Mouse (Mus musculus): ENCODE results near the gene Grem1. TPM values are rescaled to one million over a fixed set of nuclear protein-coding genes. Genes with fewer than 3 reads are reported as not detected.

Grem1 gene
- total RNA-seq, 2 experiments from 2014 or later, result 0.20 TPM

DNA sequence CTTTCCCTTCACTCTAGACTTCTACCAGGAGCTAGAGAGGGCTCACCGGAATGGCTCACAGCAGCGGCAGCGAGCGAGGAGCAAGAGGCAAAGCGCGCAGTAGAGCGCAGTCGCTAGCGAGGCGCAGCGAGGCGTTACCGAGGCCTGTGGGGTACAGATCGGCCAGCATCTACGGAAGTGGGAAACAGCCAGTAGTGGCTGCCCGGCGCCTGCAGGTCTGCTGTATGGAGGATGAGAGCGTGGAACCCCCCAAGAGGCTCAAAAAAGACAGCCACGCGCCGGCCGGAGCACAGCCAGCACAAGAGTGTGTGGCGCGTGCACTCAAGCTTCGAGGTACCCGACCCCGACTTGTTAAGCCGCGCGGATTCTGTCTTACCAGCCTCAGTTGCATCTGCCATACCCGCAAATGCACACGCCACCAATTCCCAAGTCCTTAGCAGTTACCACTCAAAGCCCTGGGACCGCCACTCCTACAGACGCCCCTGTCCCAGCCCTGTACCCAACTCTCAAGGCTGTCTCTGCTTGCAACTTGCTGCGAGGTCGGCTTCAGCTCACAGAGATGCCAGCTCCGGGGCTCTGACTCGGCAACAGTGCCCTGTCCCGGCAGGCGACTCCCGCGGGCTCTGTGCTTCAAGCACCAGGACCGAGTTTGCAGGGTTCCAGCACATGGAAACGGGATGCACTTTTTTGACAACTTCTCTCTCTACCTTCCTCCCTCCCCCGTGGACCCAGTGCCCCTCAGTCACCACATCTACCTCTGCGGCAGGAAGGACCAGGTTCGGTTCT lies 728 bp downstream of the Grem1 start:
- DNase-seq, result no peak

DNA sequence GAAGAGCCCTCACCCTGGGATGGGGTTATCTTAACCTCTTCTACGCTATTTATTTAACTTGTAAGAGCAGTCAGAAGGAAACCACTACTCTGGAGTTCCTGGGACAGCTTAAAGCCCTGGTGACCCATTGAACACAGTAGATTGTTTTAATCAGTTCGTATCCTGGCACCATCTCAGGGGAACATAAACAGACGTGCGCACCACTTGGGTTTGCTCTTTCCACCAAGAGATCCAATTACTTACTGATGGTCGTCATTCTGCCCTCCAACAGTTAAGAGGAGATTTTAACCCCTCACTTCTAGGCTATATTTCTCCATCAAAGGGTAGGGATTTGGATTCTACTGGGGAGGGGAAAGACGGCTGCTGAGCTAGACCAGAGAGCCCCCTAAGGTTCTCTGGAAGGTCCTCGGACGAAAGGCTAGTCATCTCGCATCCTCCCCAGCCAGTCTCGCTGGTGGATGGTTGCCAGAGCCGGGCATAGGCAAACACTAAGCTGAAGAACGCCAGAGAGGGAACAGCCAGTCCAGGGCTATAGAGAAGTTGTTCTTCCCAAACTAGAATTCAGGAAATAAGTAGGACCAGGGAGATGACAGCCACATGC lies 1.4 kb downstream of the Grem1 start:
- DNase-seq, result no peak

DNA sequence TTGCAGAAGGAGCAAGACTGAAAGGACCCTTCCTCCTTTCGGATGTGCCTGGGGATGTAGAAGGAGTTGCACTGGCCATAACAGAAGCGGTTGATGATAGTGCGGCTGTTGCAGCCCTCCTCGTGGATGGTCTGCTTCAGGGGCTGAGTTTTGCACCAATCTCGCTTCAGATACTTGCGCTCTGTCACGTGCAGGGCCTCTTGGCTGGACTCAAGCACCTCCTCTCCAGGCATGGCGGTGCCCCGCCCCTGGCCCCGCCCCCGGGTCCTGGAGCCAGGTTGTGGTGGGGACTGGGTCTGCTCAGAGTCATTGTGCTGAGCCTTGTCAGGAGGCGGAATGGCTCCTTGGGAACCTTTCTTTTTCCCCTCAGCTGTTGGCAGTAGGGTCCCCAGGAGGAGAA lies 8.7 kb downstream of the Grem1 start:
- no peak for DNase-seq

DNA sequence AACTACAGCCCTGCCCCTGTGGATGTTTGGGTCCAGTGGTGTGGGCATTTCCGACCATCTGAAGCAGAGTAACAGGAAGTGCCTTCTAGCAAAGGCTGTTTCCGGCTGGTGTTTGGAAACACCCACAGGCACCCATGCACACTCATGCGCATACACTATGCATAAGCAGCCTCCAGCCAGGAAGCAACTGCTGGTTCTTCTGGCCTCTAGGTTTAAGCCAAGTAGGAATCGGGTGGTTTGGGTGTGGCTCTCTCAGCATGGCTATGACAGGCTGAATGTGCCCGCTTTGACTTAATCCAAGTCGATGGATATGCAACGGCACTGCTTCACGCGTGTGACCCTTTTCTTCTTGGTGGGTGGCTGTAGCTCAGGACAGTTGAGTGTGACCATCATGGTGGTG lies 9.1 kb downstream of the Grem1 start:
- no peak for DNase-seq

DNA sequence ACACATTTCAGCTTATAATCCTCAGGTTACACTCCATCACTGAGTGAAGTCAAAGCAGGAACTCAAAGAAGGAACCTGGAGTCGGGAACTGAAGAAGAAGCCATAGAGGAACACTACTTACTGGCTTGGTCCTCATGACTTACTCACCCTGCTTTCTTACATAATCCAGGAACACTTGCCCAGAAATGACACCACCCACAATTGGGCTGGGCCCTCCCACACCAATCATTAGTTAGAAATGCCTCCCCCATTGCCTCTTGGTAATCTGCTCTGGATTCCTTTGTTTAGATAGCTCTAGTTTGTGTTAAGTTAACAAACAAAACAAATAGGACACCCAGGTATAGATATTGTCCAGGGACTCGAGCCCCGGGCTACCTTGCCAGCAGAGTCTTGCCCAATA lies 29.9 kb downstream of the Grem1 start:
- DNase-seq, result no peak

DNA sequence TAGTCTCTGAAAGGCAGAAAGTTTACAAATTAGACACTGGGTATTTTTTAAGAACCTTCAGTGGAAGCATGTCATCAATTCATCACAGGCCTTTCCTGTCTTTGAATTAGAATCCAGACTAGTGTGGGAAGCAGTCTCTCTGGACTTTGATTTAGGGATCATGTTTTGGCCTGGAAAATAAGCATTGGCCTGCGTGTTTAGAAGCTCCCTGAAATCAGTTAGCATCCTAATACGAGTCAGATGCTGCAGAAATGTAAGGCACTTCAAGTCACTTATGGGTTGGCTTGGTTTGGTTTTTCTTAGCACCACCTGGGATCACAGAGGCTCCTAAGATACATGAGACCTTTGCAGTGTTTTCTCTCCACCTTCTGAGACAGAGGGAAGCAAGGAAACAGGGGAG lies 43.6 kb downstream of the Grem1 start:
- no peak for DNase-seq

DNA sequence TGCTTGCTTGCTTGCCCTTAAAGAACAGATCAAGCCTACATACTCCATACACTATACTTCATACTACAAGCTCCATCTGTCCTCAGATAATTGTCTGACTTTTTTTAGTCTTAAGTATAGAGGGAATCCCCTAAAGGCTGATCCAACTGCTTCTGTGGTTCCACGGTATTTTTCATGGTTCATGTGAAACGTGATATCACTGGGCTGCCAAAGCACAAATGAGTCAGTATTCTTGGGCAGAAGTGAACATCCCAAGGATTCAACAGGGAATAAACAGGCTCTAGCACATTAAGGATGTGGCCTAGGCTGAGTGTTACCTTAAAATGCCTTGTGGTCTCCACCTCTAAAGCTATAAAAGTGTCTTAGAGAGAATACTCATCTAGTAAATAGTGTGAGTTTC lies 45.0 kb downstream of the Grem1 start:
- no peak for DNase-seq

DNA sequence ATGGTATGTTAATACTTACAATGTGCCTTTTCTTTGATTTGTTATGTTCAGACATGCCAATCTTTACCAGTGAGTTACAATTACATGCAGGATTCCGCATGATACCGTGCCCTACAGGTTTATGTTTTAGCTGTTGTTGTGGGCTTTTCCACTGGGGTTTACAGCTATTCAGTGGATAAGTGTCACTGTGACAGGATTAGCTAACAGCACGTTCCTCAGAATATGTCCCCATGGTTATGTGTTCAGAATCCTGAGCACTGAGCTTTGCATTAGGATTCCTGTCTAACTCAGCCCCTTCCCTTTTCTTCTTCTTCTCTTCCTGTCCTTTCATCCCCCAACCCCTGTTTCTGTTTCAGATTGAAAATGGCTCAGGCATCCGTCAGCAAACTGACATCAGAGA lies 50.9 kb downstream of the Grem1 start:
- no peak for DNase-seq

DNA sequence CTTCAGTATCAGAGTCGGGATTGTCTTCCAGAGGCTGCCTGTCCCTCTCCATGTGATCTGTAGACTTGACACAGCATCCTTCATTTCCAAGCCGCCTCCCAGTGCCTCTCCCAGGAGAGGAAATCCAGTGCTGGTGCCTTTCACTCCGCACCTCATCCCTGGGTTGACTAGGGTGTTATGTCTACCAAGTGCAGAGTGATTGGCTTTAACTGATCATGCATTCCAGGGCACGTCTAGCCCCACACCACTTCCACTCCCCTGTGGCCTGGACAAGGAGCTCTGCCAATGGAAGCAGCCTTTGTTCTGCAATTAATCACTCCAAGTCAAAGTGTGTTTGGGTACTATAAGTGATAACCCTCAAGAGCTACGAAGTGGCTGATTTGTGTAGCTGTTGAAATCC lies 56.9 kb downstream of the Grem1 start:
- no peak for DNase-seq

DNA sequence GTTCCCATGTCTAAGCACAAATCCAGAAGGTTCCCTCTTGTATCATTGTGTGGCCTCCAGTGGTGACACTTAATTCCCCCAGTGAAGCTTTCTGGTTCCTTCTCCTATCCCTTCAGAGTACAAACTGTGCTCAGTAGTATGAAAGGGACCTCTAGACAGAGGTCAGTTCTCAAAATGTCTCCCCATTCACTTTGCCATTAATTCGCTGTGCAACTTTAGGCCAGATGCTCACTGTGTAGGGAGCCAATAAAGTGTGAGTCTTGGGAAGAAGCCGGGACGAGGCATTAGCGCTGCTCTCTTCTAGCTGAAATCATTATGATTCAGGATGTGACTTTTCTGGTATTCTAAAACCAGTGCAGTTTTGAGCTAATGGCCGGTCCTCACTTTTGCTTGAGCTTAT lies 61.8 kb downstream of the Grem1 start:
- no peak for DNase-seq

DNA sequence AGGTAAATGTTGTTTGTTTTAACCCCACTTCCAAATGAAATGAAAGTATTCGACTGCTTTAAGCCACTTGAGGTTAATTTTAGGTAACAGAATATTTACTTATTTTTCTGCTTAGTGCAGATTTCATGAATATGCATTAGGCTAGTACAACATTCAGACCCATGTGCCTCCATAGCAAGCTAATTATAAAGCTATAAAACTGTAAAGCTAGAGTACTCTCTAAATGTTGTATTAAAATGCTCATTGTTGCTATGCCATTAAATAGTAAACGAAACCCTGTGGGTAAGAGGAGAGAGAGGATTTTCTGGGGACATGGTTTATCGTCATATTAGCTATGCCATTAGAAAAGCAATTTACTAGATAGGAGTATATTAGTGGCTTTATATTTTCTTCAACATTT lies 62.2 kb downstream of the Grem1 start:
- no peak for DNase-seq

Other genes with a start within 250 kb of the Grem1 start
- gene Scg5, start 70.5 kb upstream of the Grem1 start, total RNA-seq (2021), result 10 to 100 TPM; 31.9 to 35.1 TPM
- 1 to 10 TPM; 3.9 to 4.2 TPM for gene Arhgap11a, start 90.0 kb upstream of the Grem1 start, total RNA-seq (2021)

Measured in adrenal gland, postnatal 36 days (tissue).